Mouse (Mus musculus): ENCODE data around the gene Gm5431.
A peak's percentile ranks its signal among the peaks of the same experiment; 100 is the strongest.
"Not testable (repeated sequence)": the region's sequence is repeated elsewhere in the genome, so short reads cannot be mapped to it uniquely, and the experiment has no call there.

Gene Gm5431

GRCm38 (mm10) chr11:48902021-48902420 lies at the start of gene Gm5431:
TSS of gene Gm5431 (minus strand) at chr11:48902214.
- peak; percentile 4 for DNase-seq (ENCODE audit: low read depth, low spot score)

GRCm38 (mm10) chr11:48946090-48946489 lies 44.1 kb upstream of the Gm5431 start, which contains the start of gene Psme2b:
TSS of gene Psme2b (minus strand) at chr11:48946190.
- DNase-seq (ENCODE audit: low read depth, low spot score), result not testable (repeated sequence)

GRCm38 (mm10) chr11:48939286-48939685 lies 37.3 kb upstream of the Gm5431 start:
- not testable (repeated sequence) for DNase-seq (ENCODE audit: low read depth, low spot score)

- DNase-seq (ENCODE audit: low read depth, low spot score), result not testable (repeated sequence)
Observed at GRCm38 (mm10) chr11:48935291-48935690, 33.3 kb upstream of the Gm5431 start.

GRCm38 (mm10) chr11:48933923-48934322 lies 31.9 kb upstream of the Gm5431 start:
- DNase-seq (ENCODE audit: low read depth, low spot score), result not testable (repeated sequence)

GRCm38 (mm10) chr11:48933422-48933821 lies 31.4 kb upstream of the Gm5431 start:
- DNase-seq (ENCODE audit: low read depth, low spot score), result not testable (repeated sequence)

GRCm38 (mm10) chr11:48928068-48928467 lies 26.1 kb upstream of the Gm5431 start:
- DNase-seq (ENCODE audit: low read depth, low spot score), result not testable (repeated sequence)

GRCm38 (mm10) chr11:48926437-48926836 lies 24.4 kb upstream of the Gm5431 start:
- DNase-seq (ENCODE audit: low read depth, low spot score), result not testable (repeated sequence)

- DNase-seq (ENCODE audit: low read depth, low spot score), result not testable (repeated sequence)
Observed at GRCm38 (mm10) chr11:48923818-48924217, 21.8 kb upstream of the Gm5431 start.

GRCm38 (mm10) chr11:48918380-48918779 lies 16.4 kb upstream of the Gm5431 start:
- DNase-seq (ENCODE audit: low read depth, low spot score), result no peak

- DNase-seq (ENCODE audit: low read depth, low spot score), result no peak
Observed at GRCm38 (mm10) chr11:48913611-48914010, 11.6 kb upstream of the Gm5431 start.

GRCm38 (mm10) chr11:48908459-48908858 lies 6.4 kb upstream of the Gm5431 start:
- DNase-seq (ENCODE audit: low read depth, low spot score), result no peak

GRCm38 (mm10) chr11:48901567-48901930 lies 465 bp downstream of the Gm5431 start:
- DNase-seq (ENCODE audit: low read depth, low spot score), result not testable (repeated sequence)

GRCm38 (mm10) chr11:48900654-48901566 lies 1.1 kb downstream of the Gm5431 start:
- DNase-seq (ENCODE audit: low read depth, low spot score), result not testable (repeated sequence)

- no peak for DNase-seq (ENCODE audit: low read depth, low spot score)
Observed at GRCm38 (mm10) chr11:48898812-48899431, 3.1 kb downstream of the Gm5431 start.

GRCm38 (mm10) chr11:48876680-48877079 lies 25.3 kb downstream of the Gm5431 start:
- DNase-seq (ENCODE audit: low read depth, low spot score), result no peak

- DNase-seq (ENCODE audit: low read depth, low spot score), result not testable (repeated sequence)
Observed at GRCm38 (mm10) chr11:48875343-48875837, 26.6 kb downstream of the Gm5431 start.

GRCm38 (mm10) chr11:48874465-48874864 lies 27.5 kb downstream of the Gm5431 start:
- no peak for DNase-seq (ENCODE audit: low read depth, low spot score)

- DNase-seq (ENCODE audit: low read depth, low spot score), result no peak
Observed at GRCm38 (mm10) chr11:48873591-48874290, 28.3 kb downstream of the Gm5431 start.

GRCm38 (mm10) chr11:48872695-48873300 lies 29.2 kb downstream of the Gm5431 start:
- DNase-seq (ENCODE audit: low read depth, low spot score), result no peak

- DNase-seq (ENCODE audit: low read depth, low spot score), result no peak
Observed at GRCm38 (mm10) chr11:48871817-48872541, 30.0 kb downstream of the Gm5431 start.
